Mouse (Mus musculus) MN1 (cell line): Measurements from ENCODE around the gene Slc1a2.

Experiments
- DNase-seq: peaks from one replicate; pipeline ENCODE4 v3.0.0-alpha.2; 2016; ENCODE audit warnings: low spot score

Slc1a2 gene

DNA sequence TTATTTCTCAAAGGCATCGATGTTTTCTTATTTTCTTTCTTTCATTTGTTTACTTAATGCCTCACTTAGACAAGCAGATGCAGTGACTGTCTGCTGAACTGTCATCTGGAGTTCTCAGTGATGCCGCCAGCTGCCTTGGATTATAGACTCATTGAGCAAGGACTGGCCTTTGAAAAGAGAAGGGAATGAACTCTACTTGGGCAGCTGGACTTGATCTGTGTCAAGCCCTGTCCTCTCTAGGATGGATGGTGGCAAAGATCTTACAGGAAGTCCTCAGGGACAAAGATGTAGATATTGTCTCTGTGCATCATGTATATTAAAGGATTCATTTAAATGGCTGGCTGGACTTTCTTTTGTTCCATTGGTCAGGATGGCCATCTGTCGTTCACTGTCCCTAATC lies 5.4 kb downstream of the Slc1a2 start:
- DNase-seq: no peak

DNA sequence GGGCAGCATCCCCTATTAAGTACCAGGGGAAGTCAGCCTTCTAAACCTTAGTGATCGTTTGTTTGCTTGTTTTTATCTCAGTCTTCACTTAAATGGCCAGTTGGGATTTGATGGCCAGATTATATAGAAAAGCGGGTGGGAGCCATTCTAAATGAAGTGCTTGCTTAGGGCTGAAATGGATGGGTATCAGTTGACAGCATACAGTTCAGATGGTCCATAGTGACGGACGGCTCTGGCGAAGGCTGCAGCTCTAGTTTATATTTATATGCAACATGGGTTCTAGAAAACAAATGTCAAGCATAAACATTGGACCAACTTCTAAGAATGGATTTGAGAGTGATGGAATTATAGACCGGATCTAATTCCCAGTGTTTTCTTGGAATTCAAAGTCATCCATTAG lies 9.5 kb downstream of the Slc1a2 start:
- DNase-seq: no peak

- no peak for DNase-seq
Observed at GRCm38 (mm10) chr2:102669580-102669979, 11.1 kb downstream of the Slc1a2 start.

DNA sequence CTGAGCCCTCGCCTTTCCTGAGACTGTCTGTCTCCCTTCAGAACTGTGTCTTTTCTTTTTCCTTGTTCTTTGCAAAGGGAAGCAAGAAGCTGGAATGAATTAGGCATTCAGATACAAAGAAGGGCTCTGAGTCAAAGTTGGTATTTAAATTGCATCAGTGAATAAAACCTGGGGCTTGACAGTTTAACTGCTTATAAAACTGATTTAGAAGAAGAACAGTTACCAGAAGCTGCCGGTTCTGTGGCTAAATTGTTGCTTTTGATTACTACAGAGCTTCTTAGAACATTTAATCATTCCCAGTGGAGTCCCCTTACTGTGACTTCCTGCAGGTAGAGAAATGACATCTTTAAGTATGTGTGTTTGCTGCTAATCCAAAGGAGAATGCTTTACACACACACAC lies 16.1 kb downstream of the Slc1a2 start:
- DNase-seq: no peak

- peak; percentile 14 for DNase-seq
Observed at GRCm38 (mm10) chr2:102675275-102675674, 16.8 kb downstream of the Slc1a2 start.

DNA sequence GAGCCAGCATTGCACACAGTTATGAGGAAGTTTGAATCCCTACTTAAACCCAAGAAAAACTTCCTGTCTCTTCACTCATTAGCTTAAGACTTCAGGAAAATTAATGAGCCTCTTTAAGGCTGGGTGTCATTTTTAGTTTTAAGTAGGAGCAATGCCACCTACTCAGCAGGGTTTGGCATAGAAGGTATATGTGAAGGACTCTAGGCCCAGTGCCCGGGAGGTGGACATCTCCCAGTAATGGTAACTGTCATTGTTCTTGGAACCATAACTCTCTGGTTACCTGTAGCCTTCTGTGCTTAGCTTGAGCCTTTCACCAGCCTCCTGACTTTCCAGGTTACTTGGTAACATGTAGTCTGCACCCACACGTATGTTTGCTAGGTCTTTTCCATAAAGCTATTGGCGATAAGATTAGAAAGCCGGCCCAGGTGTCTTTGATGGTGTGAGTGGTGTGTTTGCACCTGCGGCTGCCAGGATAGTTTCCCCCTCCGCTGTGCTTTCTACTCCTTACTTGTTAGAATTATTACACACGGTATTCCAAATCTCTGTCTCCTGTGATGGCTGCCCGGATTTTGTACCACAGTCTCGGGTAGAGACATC lies 18.4 kb downstream of the Slc1a2 start:
- no peak for DNase-seq

DNA sequence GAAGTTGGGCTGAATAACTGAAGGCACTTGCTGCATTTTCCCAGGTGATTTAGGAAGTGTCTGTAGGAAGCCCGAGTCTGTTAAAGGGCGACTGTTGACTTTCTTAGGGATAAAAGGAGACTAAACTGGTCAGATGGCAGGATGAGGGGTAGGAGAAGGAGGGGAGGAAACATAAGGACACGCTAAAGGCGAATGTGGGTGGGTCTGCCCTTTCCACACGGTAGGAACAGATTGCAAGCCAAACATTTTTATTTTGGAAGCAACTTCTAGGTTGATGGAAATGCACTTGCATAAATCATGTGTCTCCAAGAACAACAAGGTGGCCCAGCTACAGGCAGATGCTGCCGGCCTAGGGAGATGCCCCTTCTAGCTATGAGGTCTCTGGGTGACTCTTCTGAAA lies 18.9 kb downstream of the Slc1a2 start:
- no peak for DNase-seq

DNA sequence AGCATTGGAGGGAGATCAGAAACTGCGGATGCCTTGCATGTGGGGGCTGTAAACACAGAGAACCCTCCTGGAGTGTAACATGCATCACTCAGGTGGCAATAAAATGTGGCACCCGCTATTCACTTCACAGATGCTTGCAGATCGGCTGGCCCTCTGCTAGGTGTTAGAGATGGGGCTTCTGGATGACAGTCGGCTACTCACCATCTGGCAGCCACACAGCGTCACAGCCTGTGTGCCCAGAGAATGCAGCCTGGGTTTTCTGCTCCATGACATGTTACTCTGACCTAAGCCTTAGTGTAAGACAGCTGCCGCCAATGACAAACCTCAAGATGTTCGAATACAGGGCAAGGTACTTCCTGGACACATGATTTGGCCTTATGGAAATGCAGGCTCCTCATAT lies 22.9 kb downstream of the Slc1a2 start:
- DNase-seq: no peak

- DNase-seq: no peak
Observed at GRCm38 (mm10) chr2:102682168-102682567, 23.7 kb downstream of the Slc1a2 start.

DNA sequence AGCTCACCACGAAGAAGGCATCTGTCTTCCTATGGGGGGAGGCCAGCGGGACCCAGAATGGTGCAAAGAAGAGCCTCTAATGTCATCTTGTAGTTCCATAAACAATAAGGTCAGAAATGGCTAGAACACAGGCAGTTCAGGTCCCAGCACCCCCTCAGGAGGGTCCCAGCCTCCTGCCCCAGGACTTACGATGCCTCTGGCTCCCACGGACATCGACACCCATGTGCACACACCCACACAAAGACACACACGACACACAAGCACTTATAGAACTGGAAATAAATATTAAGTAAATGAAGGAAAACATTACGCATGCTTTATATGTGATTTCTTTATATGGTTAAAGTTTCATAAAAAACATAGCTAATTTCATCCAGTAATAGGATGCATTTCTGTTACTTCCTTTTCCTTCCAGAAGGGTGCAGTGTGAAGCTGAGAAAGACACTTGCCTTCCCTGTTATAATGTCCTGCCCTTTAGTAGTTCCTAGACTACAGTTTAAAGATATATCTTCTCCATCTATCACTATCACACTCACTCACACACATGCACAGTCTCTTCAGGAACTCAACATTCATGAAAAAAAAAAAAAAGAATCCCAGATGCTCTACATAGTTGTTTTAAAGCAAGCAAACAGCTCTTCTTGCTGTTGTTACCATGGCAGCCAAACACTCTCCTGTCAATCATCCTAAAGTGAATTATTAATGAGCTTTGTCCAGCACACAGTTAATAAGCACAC lies 27.1 kb downstream of the Slc1a2 start:
- no peak for DNase-seq

GRCm38 (mm10) chr2:102686108-102686450 lies 27.6 kb downstream of the Slc1a2 start:
- DNase-seq: no peak

- no peak for DNase-seq
Observed at GRCm38 (mm10) chr2:102693556-102693955, 35.1 kb downstream of the Slc1a2 start.

DNA sequence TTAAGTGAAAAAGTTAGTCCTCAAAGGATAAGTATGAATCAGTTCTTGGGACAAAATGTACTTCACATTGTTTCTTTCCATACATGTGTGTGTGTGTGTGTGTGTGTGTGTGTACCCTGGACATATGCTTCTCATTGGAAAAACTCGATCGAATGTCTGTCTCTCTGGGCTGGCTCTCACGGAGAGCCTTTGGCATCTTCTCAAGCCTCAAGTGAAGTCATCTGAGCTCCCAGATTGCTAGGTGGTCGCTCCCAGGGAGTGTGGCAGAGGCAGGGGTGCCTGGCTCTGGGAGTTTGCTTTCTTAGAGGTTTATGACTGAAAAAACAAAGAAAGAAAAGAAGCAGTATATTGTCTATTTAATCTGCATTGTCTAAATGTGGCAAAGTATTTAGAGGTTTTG lies 36.3 kb downstream of the Slc1a2 start:
- DNase-seq: no peak

DNA sequence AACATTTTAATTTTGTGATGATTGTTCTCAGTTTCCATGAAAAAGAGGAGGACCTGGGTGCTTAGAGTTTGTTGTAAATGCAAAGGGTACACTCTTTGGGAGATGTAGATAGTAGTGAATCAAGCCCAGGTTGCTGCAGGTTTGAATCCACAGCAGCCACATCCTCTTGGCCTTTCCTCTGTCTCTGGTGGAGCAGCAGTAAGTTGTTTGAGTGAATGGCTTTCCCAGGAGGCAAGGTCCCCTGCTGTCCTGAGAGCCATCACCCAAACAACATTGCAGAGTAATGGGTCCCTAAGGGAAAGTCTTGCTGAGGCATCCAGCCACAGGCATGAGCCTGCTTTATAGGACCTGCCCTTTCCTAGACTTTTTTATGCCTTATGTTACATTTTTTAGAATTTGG lies 37.1 kb downstream of the Slc1a2 start:
- DNase-seq: no peak

- no peak for DNase-seq
Observed at GRCm38 (mm10) chr2:102697732-102698131, 39.3 kb downstream of the Slc1a2 start.

- DNase-seq: no peak
Observed at GRCm38 (mm10) chr2:102699921-102700320, 41.5 kb downstream of the Slc1a2 start.

GRCm38 (mm10) chr2:102700695-102701094 lies 42.2 kb downstream of the Slc1a2 start:
- no peak for DNase-seq

- no peak for DNase-seq
Observed at GRCm38 (mm10) chr2:102701382-102701781, 42.9 kb downstream of the Slc1a2 start.

- no peak for DNase-seq
Observed at GRCm38 (mm10) chr2:102703556-102703955, 45.1 kb downstream of the Slc1a2 start.

DNA sequence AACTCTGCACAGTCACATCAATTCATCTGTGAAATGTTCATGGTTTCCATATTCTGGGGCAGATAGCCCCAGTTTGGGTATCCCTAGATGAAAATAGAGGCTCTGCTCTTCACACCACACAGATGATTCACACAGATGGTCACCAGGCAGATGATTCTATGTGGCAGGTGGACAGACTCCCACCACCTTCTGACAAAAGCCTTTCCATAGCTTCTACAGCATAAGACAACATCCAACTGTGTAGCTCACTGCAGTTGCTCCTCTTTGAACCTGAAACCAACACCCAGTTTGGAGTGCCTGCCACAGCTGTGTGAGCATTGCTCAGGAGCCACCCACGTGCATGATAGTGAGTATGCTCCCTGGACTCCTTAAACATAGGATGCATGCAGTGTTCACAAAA lies 46.3 kb downstream of the Slc1a2 start:
- DNase-seq: no peak

- DNase-seq: no peak
Observed at GRCm38 (mm10) chr2:102711511-102711910, 53.1 kb downstream of the Slc1a2 start.

DNA sequence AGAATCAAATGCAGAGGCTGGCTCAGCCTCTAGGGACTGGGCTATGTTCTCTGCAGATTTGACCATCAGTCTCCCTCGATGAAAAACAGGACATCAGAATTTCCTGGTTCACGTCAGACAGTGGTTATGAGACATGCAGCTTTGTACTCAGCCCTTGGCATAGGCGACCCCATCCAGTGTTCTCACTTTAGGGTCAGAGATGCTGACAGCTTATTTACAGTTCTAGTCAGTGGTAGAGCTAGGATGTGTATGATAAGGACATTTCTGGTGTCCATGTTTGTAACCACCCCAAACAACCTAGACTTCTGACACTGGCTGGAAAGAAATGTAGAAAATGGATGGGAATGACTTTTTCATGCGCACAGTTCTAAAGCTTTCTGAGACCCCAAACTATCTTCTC lies 53.6 kb downstream of the Slc1a2 start:
- no peak for DNase-seq

DNA sequence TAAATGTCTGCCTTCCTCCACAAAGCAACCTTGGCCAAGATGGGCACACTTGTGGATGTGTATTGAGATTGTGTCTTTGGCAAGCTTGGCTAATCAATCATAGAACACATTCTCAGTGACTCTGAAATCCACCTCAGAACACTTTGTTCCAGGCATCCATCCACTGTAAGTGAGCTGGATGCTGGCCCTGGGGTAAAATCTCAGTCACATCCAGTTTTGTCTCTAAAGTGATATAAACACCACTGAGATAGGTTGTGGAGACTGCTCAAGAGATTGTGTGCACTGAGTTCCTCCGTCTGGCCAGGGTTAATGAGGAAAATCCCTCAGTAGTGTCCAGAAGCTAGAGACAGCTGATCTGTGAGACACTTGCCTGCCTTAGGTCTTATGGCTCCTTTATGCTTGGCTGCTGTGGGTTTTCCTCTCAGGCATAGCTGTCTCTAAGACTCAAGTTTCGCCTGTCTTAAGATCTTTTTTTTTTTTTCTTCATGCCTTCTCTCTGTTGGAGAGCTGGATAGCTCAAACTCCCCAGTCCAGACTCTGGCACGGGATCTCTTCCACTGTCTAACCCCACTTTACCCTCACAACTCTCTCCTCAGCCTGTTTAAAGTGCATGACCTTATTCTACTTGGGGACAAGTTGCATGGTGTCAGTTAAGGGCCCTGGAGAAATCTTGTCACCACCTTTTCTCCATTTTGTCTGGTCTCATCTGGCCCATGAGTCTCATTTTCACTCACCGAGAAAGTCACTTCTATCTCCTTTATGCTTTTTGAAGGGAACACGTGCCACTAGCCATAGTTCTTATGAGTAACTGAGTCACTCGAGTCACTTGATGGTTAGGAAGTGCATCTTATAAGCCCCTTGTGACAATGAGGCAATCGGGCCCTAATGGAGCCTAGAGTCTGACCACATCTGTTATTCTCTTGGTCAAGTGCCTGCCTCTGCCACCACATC lies 54.5 kb downstream of the Slc1a2 start:
- DNase-seq: no peak
